Mouse (Mus musculus): ENCODE measurements around the gene Mrpl39. TPM values are rescaled to one million over a fixed set of nuclear protein-coding genes. Genes with fewer than 3 reads are reported as not detected.

Gene Mrpl39
- polyA plus RNA-seq, 1 experiment from 2014 or later: 47.7 TPM

GRCm38 (mm10) chr16:84776089-84776784 is 40.7 kb upstream of the Mrpl39 start:
- Histone ChIP-seq H3K4me1 (ENCODE audit: insufficient read depth) (no peaks in the 10 kb centered on the region), H3K27ac (ENCODE audit: low read depth) (no peak overlapping the region), H3K9ac (no peak overlapping the region), H3K4me2 (no peak overlapping the region), H3K9me3 (ENCODE audit: low read depth, low read length) (no peaks in the 10 kb centered on the region), H3K36me3 (ENCODE audit: insufficient read depth) (no peaks in the 10 kb centered on the region), H3K4me3 (ENCODE audit: low read depth, low read length) (no peak overlapping the region), H3K27me3 (ENCODE audit: insufficient read depth, low read length) (peaks cover 10% of the 10 kb centered on the region)
- WGBS: 54% methylated on average over 7 of the region's 7 CpGs
- 0 out of 2 replicates have a peak, but pooled peaks have one; percentile 12 for TF ChIP-seq CTCF (IDR thresholded peaks at IDR 0.05; ENCODE audit: low read depth)
- ATAC-seq (ENCODE audit: insufficient read depth) (no peak), DNase-seq (no peak)

- no peak for ATAC-seq (ENCODE audit: insufficient read depth)
- H3K9ac ChIP-seq: no peak overlapping the region
- no peaks in the 10 kb centered on the region for H3K36me3 ChIP-seq (ENCODE audit: insufficient read depth)
Observed at GRCm38 (mm10) chr16:84775356-84775755, 39.8 kb upstream of the Mrpl39 start.

GRCm38 (mm10) chr16:84774761-84775231 is 39.3 kb upstream of the Mrpl39 start:
- Histone ChIP-seq H3K27me3 (ENCODE audit: insufficient read depth, low read length) (peaks cover 10% of the 10 kb centered on the region), H3K4me1 (ENCODE audit: insufficient read depth) (no peaks in the 10 kb centered on the region), H3K9ac (peak overlapping the region; percentile 56), H3K4me2 (peak overlapping the region; percentile 97), H3K4me3 (ENCODE audit: low read depth, low read length) (peak overlapping the region; percentile 60), H3K9me3 (ENCODE audit: low read depth, low read length) (no peaks in the 10 kb centered on the region), H3K27ac (ENCODE audit: low read depth) (0 out of 2 replicates have a peak overlapping the region, but pooled peaks have one; percentile 14), H3K36me3 (ENCODE audit: insufficient read depth) (no peaks in the 10 kb centered on the region)
- peak; percentile 25 for ATAC-seq (ENCODE audit: insufficient read depth)
- peak; percentile 69 for DNase-seq
- no peak for TF ChIP-seq CTCF (IDR thresholded peaks at IDR 0.05; ENCODE audit: low read depth)
- under 1% methylated on average over 23 of the region's 23 CpGs for WGBS

More at GRCm38 (mm10) chr16:84775356-84775755, 39.8 kb upstream of the Mrpl39 start:
- Histone ChIP-seq H3K9me3 (ENCODE audit: low read depth, low read length) (no peaks in the 10 kb centered on the region), H3K4me2 (peak overlapping the region; percentile 97), H3K4me3 (ENCODE audit: low read depth, low read length) (peak overlapping the region; percentile 60), H3K27me3 (ENCODE audit: insufficient read depth, low read length) (peaks cover 10% of the 10 kb centered on the region), H3K27ac (ENCODE audit: low read depth) (no peak overlapping the region), H3K4me1 (ENCODE audit: insufficient read depth) (no peaks in the 10 kb centered on the region)
- TF ChIP-seq CTCF (IDR thresholded peaks at IDR 0.05; ENCODE audit: low read depth): no peak
- WGBS: 38% methylated on average over 11 of the region's 11 CpGs
- DNase-seq: no peak

GRCm38 (mm10) chr16:84774003-84774703 is 38.6 kb upstream of the Mrpl39 start, which contains the start of gene Jam2:
TSS of gene Jam2 (plus strand) at chr16:84774123.
- Histone ChIP-seq H3K9me3 (ENCODE audit: low read depth, low read length) (no peaks in the 10 kb centered on the region), H3K4me2 (peak within 1 kb of the TSS; percentile 97), H3K27ac (ENCODE audit: low read depth) (peak within 1 kb of the TSS; percentile 14; the same call in 1 of the 2 replicates), H3K9ac (peak within 1 kb of the TSS; percentile 56), H3K36me3 (ENCODE audit: insufficient read depth) (no peaks in the 10 kb centered on the region), H3K4me1 (ENCODE audit: insufficient read depth) (no peaks in the 10 kb centered on the region), H3K27me3 (ENCODE audit: insufficient read depth, low read length) (peaks cover 10% of the 10 kb centered on the region), H3K4me3 (ENCODE audit: low read depth, low read length) (peak within 1 kb of the TSS; percentile 60)
- ATAC-seq (ENCODE audit: insufficient read depth) (peak; percentile 92), DNase-seq (peak; percentile 68)
- TF ChIP-seq CTCF (IDR thresholded peaks at IDR 0.05; ENCODE audit: low read depth): 0 out of 2 replicates have a peak, but pooled peaks have one; percentile 27
- WGBS: under 1% methylated on average over 43 of the region's 43 CpGs

- H3K4me2 ChIP-seq: peak overlapping the region; percentile 97
- H3K27ac ChIP-seq (ENCODE audit: low read depth): no peak overlapping the region
- peak; percentile 15 for DNase-seq
- peak overlapping the region; percentile 60 for H3K4me3 ChIP-seq (ENCODE audit: low read depth, low read length)
- H3K4me1 ChIP-seq (ENCODE audit: insufficient read depth): no peaks in the 10 kb centered on the region
- peaks cover 10% of the 10 kb centered on the region for H3K27me3 ChIP-seq (ENCODE audit: insufficient read depth, low read length)
- peak overlapping the region; percentile 56; the same call in 1 of the 2 replicates for H3K9ac ChIP-seq
- H3K36me3 ChIP-seq (ENCODE audit: insufficient read depth): no peaks in the 10 kb centered on the region
- 4% methylated on average over 15 of the region's 15 CpGs for WGBS
- H3K9me3 ChIP-seq (ENCODE audit: low read depth, low read length): no peaks in the 10 kb centered on the region
- peak; percentile 28; the same call in 1 of the 2 replicates for ATAC-seq (ENCODE audit: insufficient read depth)
- no peak for TF ChIP-seq CTCF (IDR thresholded peaks at IDR 0.05; ENCODE audit: low read depth)
Observed at GRCm38 (mm10) chr16:84773268-84773861, 37.8 kb upstream of the Mrpl39 start.

- no peak overlapping the region for H3K9ac ChIP-seq
- no peak overlapping the region for H3K4me3 ChIP-seq (ENCODE audit: low read depth, low read length)
- ATAC-seq (ENCODE audit: insufficient read depth) (no peak), DNase-seq (peak; percentile 15)
- H3K9me3 ChIP-seq (ENCODE audit: low read depth, low read length): no peaks in the 10 kb centered on the region
- WGBS: 30% methylated on average over 8 of the region's 8 CpGs
- H3K4me1 ChIP-seq (ENCODE audit: insufficient read depth): no peaks in the 10 kb centered on the region
- no peak overlapping the region for H3K27ac ChIP-seq (ENCODE audit: low read depth)
- H3K4me2 ChIP-seq: peak overlapping the region; percentile 97
- no peaks in the 10 kb centered on the region for H3K36me3 ChIP-seq (ENCODE audit: insufficient read depth)
- H3K27me3 ChIP-seq (ENCODE audit: insufficient read depth, low read length): peaks cover 10% of the 10 kb centered on the region
- TF ChIP-seq CTCF (IDR thresholded peaks at IDR 0.05; ENCODE audit: low read depth): no peak
Observed at GRCm38 (mm10) chr16:84772496-84773267, 37.1 kb upstream of the Mrpl39 start.
